Mouse (Mus musculus) urinary bladder, postnatal 36 days (tissue): ENCODE data around the gene Hoxa2.

Experiments
- DNase-seq, 2 experiments: peaks; one replicate each; pipeline ENCODE4 v3.0.0; 2022; ENCODE audit warnings: low spot score in 2 of 2, mixed read lengths in 1 of 2

Gene Hoxa2

GRCm38 (mm10) chr6:52151571-52151970, 13.1 kb downstream of the Hoxa2 start:
- DNase-seq = no peak

GRCm38 (mm10) chr6:52150401-52150966, 14.1 kb downstream of the Hoxa2 start:
- DNase-seq = no peak

- no peak for DNase-seq
These were observed 25.5 kb downstream of the Hoxa2 start for GRCm38 (mm10) chr6:52139115-52139514.

- DNase-seq = no peak
These were observed 26.1 kb downstream of the Hoxa2 start for GRCm38 (mm10) chr6:52138576-52138975.

GRCm38 (mm10) chr6:52137841-52138535, 26.6 kb downstream of the Hoxa2 start:
- no peak for DNase-seq

GRCm38 (mm10) chr6:52123673-52124072, 41.0 kb downstream of the Hoxa2 start:
- no peak for DNase-seq

- no peak for DNase-seq
These were observed 43.5 kb downstream of the Hoxa2 start for GRCm38 (mm10) chr6:52121173-52121572.

- no peak for DNase-seq
These were observed 45.6 kb downstream of the Hoxa2 start for GRCm38 (mm10) chr6:52118903-52119635.

- no peak for DNase-seq
These were observed 48.7 kb downstream of the Hoxa2 start for GRCm38 (mm10) chr6:52115899-52116298.
